Mouse (Mus musculus) CD4-positive helper T cell, adult 2 months (primary cell): ENCODE data around the gene Cuedc1.

ENCODE experiments used
- DNase-seq: peaks from one replicate; pipeline ENCODE4 v3.0.0-alpha.2; 2012; ENCODE audit warnings: low read depth, missing footprints, low spot score

The Cuedc1 gene

GRCm38 (mm10) chr11:88234789-88235188 is 136.9 kb downstream of the Cuedc1 start:
- DNase-seq: no peak

GRCm38 (mm10) chr11:88235221-88236203 is 137.7 kb downstream of the Cuedc1 start:
- no peak for DNase-seq

GRCm38 (mm10) chr11:88240275-88240674 is 142.4 kb downstream of the Cuedc1 start:
- DNase-seq: no peak

DNA sequence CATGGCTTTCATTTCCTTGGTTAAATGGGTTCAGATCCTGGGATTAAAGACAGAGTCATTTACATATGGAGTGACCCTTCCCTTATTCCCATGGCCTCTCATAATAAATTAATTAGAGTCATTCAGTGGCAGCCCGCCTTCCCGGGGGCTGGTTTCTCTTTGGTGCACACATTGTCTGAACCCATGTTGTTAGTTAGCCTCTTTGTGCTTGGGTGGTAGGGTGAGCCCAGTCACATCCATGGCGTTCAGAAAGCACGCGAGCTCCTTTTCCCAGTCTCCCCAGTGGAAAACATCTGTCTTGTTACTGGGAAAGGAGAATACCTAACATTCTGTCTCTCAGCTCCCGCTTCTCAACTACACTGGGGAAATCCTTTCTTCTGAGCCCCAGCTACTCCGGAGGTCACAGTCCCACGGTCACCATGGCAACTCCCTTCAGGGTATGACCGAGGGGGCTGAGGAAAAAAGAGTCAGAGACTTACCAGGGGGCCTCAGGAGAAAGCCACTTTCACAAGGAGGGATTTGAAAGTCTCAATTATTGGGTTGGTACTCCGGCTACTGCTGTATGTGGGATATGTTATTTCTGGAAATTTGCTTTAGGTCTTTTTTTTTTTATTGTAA is 143.0 kb downstream of the Cuedc1 start:
- no peak for DNase-seq

GRCm38 (mm10) chr11:88241468-88242301 is 143.8 kb downstream of the Cuedc1 start:
- no peak for DNase-seq
